Mouse (Mus musculus): ENCODE data around the gene H2-Q4. TPM values are rescaled to one million over a fixed set of nuclear protein-coding genes. Genes with fewer than 3 reads are reported as not detected.

Gene H2-Q4
- polyA plus RNA-seq, 1 experiment from 2014 or later, result 6.0 TPM

Other genes starting within 250 kb of the H2-Q4 start
- gene Apom, start 247.6 kb upstream of the H2-Q4 start, polyA plus RNA-seq (2016; fragmentation: Nextera tagmentation; extraction: Ambion mirVana), result 0.61 and 0.70 TPM in 2 replicates
- 70.4 TPM in 2 replicates for gene Bag6, start 244.4 kb upstream of the H2-Q4 start, polyA plus RNA-seq (2016; fragmentation: Nextera tagmentation; extraction: Ambion mirVana)
- 212 and 231 TPM in 2 replicates for gene Prrc2a, start 214.7 kb upstream of the H2-Q4 start, polyA plus RNA-seq (2016; fragmentation: Nextera tagmentation; extraction: Ambion mirVana)
- 4.7 and 4.9 TPM in 2 replicates for gene Aif1, start 203.5 kb upstream of the H2-Q4 start, polyA plus RNA-seq (2016; fragmentation: Nextera tagmentation; extraction: Ambion mirVana)
- 5.6 and 6.0 TPM in 2 replicates for gene Lst1, start 191.2 kb upstream of the H2-Q4 start, polyA plus RNA-seq (2016; fragmentation: Nextera tagmentation; extraction: Ambion mirVana)
- 0.49 and 0.64 TPM in 2 replicates for gene Ltb, start 185.2 kb upstream of the H2-Q4 start, polyA plus RNA-seq (2016; fragmentation: Nextera tagmentation; extraction: Ambion mirVana)
- not detected in 2 replicates for gene Tnf, start 177.6 kb upstream of the H2-Q4 start, polyA plus RNA-seq (2016; fragmentation: Nextera tagmentation; extraction: Ambion mirVana)
- not detected in 2 replicates for gene Lta, start 174.3 kb upstream of the H2-Q4 start, polyA plus RNA-seq (2016; fragmentation: Nextera tagmentation; extraction: Ambion mirVana)
- 0.45 and 1.1 TPM in 2 replicates for gene Gm16181, start 158.8 kb upstream of the H2-Q4 start, polyA plus RNA-seq (2016; fragmentation: Nextera tagmentation; extraction: Ambion mirVana)
- 4.3 and 4.8 TPM in 2 replicates for gene Atp6v1g2, start 146.0 kb upstream of the H2-Q4 start, polyA plus RNA-seq (2016; fragmentation: Nextera tagmentation; extraction: Ambion mirVana)
- 13.3 and 15.5 TPM in 2 replicates for gene Nfkbil1, start 143.8 kb upstream of the H2-Q4 start, polyA plus RNA-seq (2016; fragmentation: Nextera tagmentation; extraction: Ambion mirVana)
- 620 and 638 TPM in 2 replicates for gene Ddx39b, start 137.9 kb upstream of the H2-Q4 start, polyA plus RNA-seq (2016; fragmentation: Nextera tagmentation; extraction: Ambion mirVana)
- 17.8 and 18.8 TPM in 2 replicates for gene H2-D1, start 116.9 kb upstream of the H2-Q4 start, polyA plus RNA-seq (2016; fragmentation: Nextera tagmentation; extraction: Ambion mirVana)
- 0.13 TPM in 1 of 2 replicates, not detected in the other for gene H2-Q1, start 59.2 kb upstream of the H2-Q4 start, polyA plus RNA-seq (2016; fragmentation: Nextera tagmentation; extraction: Ambion mirVana)
- gene H2-Q2, start 37.4 kb upstream of the H2-Q4 start, polyA plus RNA-seq (2016; fragmentation: Nextera tagmentation; extraction: Ambion mirVana), result 0.45 and 0.88 TPM in 2 replicates
- gene H2-Q6, start 45.2 kb downstream of the H2-Q4 start, polyA plus RNA-seq (2016; fragmentation: Nextera tagmentation; extraction: Ambion mirVana), result 2.0 TPM in 2 replicates
- gene H2-Q7, start 59.5 kb downstream of the H2-Q4 start, polyA plus RNA-seq (2016; fragmentation: Nextera tagmentation; extraction: Ambion mirVana), result 17.3 and 19.3 TPM in 2 replicates
- 0.41 and 0.42 TPM in 2 replicates for gene H2-Q10, start 90.5 kb downstream of the H2-Q4 start, polyA plus RNA-seq (2016; fragmentation: Nextera tagmentation; extraction: Ambion mirVana)
- gene Pou5f1, start 126.4 kb downstream of the H2-Q4 start, polyA plus RNA-seq (2016; fragmentation: Nextera tagmentation; extraction: Ambion mirVana), result 0.56 TPM in 1 of 2 replicates, not detected in the other
- gene Tcf19, start 137.2 kb downstream of the H2-Q4 start, polyA plus RNA-seq (2016; fragmentation: Nextera tagmentation; extraction: Ambion mirVana), result 60.5 and 62.3 TPM in 2 replicates
- 26.1 and 26.3 TPM in 2 replicates for gene Cchcr1, start 137.5 kb downstream of the H2-Q4 start, polyA plus RNA-seq (2016; fragmentation: Nextera tagmentation; extraction: Ambion mirVana)
- 0.96 and 1.3 TPM in 2 replicates for gene Psors1c2, start 153.6 kb downstream of the H2-Q4 start, polyA plus RNA-seq (2016; fragmentation: Nextera tagmentation; extraction: Ambion mirVana)
- gene Cdsn, start 172.5 kb downstream of the H2-Q4 start, polyA plus RNA-seq (2016; fragmentation: Nextera tagmentation; extraction: Ambion mirVana), result not detected in 2 replicates
- gene 2300002M23Rik, start 187.8 kb downstream of the H2-Q4 start, polyA plus RNA-seq (2016; fragmentation: Nextera tagmentation; extraction: Ambion mirVana), result 0.17 TPM in 1 of 2 replicates, not detected in the other
- not detected in 2 replicates for gene Sfta2, start 221.9 kb downstream of the H2-Q4 start, polyA plus RNA-seq (2016; fragmentation: Nextera tagmentation; extraction: Ambion mirVana)
- not detected in 2 replicates for gene Gm9573, start 247.0 kb downstream of the H2-Q4 start, polyA plus RNA-seq (2016; fragmentation: Nextera tagmentation; extraction: Ambion mirVana)

Measured in limb, embryonic 12.5 days (tissue).